ENCODE assay signal across 33 mouse cellular contexts in genomic region chr10:99654284-99654683, GRCm38 (mm10).
"Had no signal": no experiment of that assay in that cellular context is flagged by ENCODE, and none has a peak within 500 bp of the region (broad histone marks: within the 10 kb centered on the region; RNA-seq: fewer than 3 reads in every experiment).

No protein-coding gene starts in this region.

- H3K27ac ChIP-seq: limb, embryonic 10.5 days; limb, embryonic 12.5 days; limb, embryonic 13.5 days; limb, embryonic 15.5 days; liver, embryonic 12.5 days; liver, embryonic 13.5 days; liver, embryonic 14.5 days; liver, embryonic 15.5 days; lung, embryonic 15.5 days; macrophage; midbrain, embryonic 10.5 days; midbrain, embryonic 12.5 days; midbrain, embryonic 13.5 days; midbrain, embryonic 15.5 days; neural tube, embryonic 12.5 days; neural tube, embryonic 13.5 days had no signal

- H3K27me3 ChIP-seq: limb, embryonic 12.5 days; limb, embryonic 13.5 days; limb, embryonic 15.5 days; liver, embryonic 12.5 days; liver, embryonic 13.5 days; liver, embryonic 15.5 days; lung, embryonic 15.5 days; megakaryocyte, embryonic 14.5 days; midbrain, embryonic 12.5 days; midbrain, embryonic 13.5 days; midbrain, embryonic 15.5 days; neural tube, embryonic 12.5 days; neural tube, embryonic 13.5 days had no signal

- DNase-seq: left cerebral cortex, postnatal 4 days; liver; liver, embryonic 13.5 days; liver, postnatal 0 days; lung, adult 18-20 months; lung, adult 2 months; lung, embryonic 14.5 days; lung, postnatal 10 days; lung, postnatal 14 days; lung, postnatal 36 days; lung, postnatal 4 days; midbrain, embryonic 14.5 days had no signal

- H3K9ac ChIP-seq: limb, embryonic 12.5 days; limb, embryonic 13.5 days; limb, embryonic 15.5 days; liver, embryonic 12.5 days; liver, embryonic 13.5 days; liver, embryonic 14.5 days; liver, embryonic 15.5 days; liver, postnatal 0 days; lung, embryonic 14.5 days; lung, embryonic 15.5 days; midbrain, embryonic 12.5 days; midbrain, embryonic 13.5 days; midbrain, embryonic 15.5 days; neural tube, embryonic 12.5 days; neural tube, embryonic 13.5 days had no signal

- H3K9me3 ChIP-seq: limb, embryonic 10.5 days; limb, embryonic 12.5 days; limb, embryonic 13.5 days; limb, embryonic 15.5 days; liver, embryonic 12.5 days; liver, embryonic 13.5 days; liver, embryonic 15.5 days; lung, embryonic 15.5 days; midbrain, embryonic 10.5 days; midbrain, embryonic 12.5 days; midbrain, embryonic 15.5 days; neural tube, embryonic 12.5 days; neural tube, embryonic 13.5 days had no signal

- H3K4me2 ChIP-seq: limb, embryonic 12.5 days; limb, embryonic 13.5 days; limb, embryonic 15.5 days; liver, embryonic 11.5 days; liver, embryonic 12.5 days; liver, embryonic 13.5 days; liver, embryonic 15.5 days; lung, embryonic 14.5 days; lung, embryonic 15.5 days; midbrain, embryonic 11.5 days; midbrain, embryonic 12.5 days; midbrain, embryonic 13.5 days; midbrain, embryonic 15.5 days; neural tube, embryonic 12.5 days; neural tube, embryonic 13.5 days had no signal

- ATAC-seq: liver, embryonic 12.5 days; liver, postnatal 0 days; lung, postnatal 0 days; midbrain, embryonic 13.5 days; midbrain, embryonic 15.5 days; midbrain, embryonic 16.5 days had no signal

- H3K4me3 ChIP-seq: limb, embryonic 10.5 days; limb, embryonic 12.5 days; limb, embryonic 13.5 days; limb, embryonic 15.5 days; liver, embryonic 12.5 days; liver, embryonic 13.5 days; liver, embryonic 15.5 days; lung, embryonic 15.5 days; megakaryocyte, embryonic 14.5 days; midbrain, embryonic 10.5 days; midbrain, embryonic 12.5 days; midbrain, embryonic 13.5 days; midbrain, embryonic 15.5 days; myocyte; neural tube, embryonic 12.5 days; neural tube, embryonic 13.5 days had no signal

- H3K4me1 ChIP-seq: limb, embryonic 10.5 days; limb, embryonic 12.5 days; limb, embryonic 13.5 days; limb, embryonic 15.5 days; liver, embryonic 12.5 days; liver, embryonic 13.5 days; liver, embryonic 15.5 days; lung, embryonic 15.5 days; megakaryocyte, embryonic 14.5 days; midbrain, embryonic 10.5 days; midbrain, embryonic 12.5 days; midbrain, embryonic 13.5 days; midbrain, embryonic 15.5 days; neural tube, embryonic 12.5 days; neural tube, embryonic 13.5 days had no signal

- H3K36me3 ChIP-seq: limb, embryonic 10.5 days; limb, embryonic 12.5 days; limb, embryonic 13.5 days; limb, embryonic 15.5 days; liver, embryonic 12.5 days; liver, embryonic 13.5 days; liver, embryonic 15.5 days; lung, embryonic 15.5 days; midbrain, embryonic 10.5 days; midbrain, embryonic 12.5 days; midbrain, embryonic 13.5 days; midbrain, embryonic 15.5 days; neural tube, embryonic 12.5 days; neural tube, embryonic 13.5 days had no signal
